Mouse (Mus musculus) brain, embryonic 14.5 days (tissue): ENCODE measurements around the gene Car12.

Experiments used
- CTCF ChIP-seq: fragments of 200-500 bp; IDR thresholded peaks from 2 replicates; pipeline ENCODE4 v1.5.1; 2012; ENCODE audit warnings: inconsistent platforms, mild to moderate bottlenecking, moderate library complexity, borderline replicate concordance; ENCODE audit not compliant: insufficient read depth, insufficient read length; ENCODE audit errors: extremely low read depth
- POLR2A ChIP-seq: fragments of 200-500 bp; IDR thresholded peaks from 2 replicates; pipeline ENCODE4 v1.6.1; 2012; ENCODE audit warnings: mild to moderate bottlenecking, inconsistent platforms, borderline replicate concordance; ENCODE audit not compliant: poor library complexity, insufficient read depth, insufficient read length, severe bottlenecking; ENCODE audit errors: extremely low read depth

DNA sequence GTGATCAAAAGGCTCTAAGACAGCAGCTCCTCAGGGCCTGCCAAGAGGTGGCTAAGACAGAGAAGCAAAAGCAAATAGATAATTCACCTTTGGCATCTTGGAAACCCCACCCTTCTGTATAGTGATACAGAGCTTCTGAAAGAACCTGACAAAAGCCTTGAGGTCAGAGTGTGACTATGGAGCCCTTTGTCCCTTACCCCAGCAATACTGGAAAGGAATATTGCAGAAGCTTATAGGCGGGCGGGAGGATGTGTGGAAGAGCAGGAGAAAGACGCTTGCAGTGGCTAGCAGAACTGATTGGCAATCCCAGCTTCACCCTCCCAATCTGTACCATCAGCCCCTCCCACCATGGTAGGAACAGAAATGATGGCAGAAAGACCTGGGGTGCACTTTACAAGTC, 22.5 kb downstream of the Car12 start:
- TF ChIP-seq POLR2A (no peak), CTCF (no peak)
